Mouse (Mus musculus): ENCODE results near the gene Pde3a. TPM values are rescaled to one million over a fixed set of nuclear protein-coding genes. Genes with fewer than 3 reads are reported as not detected.

Pde3a gene
- polyA plus RNA-seq, 1 experiment from 2014 or later: 1.0 TPM

- Histone ChIP-seq H3K4me3 (replicated peaks) (no peak overlapping the region), H3K9ac (no peak overlapping the region), H3K4me2 (no peak overlapping the region), H3K27me3 (no peaks in the 10 kb centered on the region), H3K4me1 (replicated peaks) (no peaks in the 10 kb centered on the region), H3K36me3 (replicated peaks) (no peaks in the 10 kb centered on the region), H3K27ac (replicated peaks) (no peak overlapping the region), H3K9me3 (replicated peaks) (no peaks in the 10 kb centered on the region)
- no peak for ATAC-seq (ENCODE audit: insufficient read depth)
- WGBS (ENCODE audit: insufficient replicate concordance): 69% methylated on average over 5 of the region's 5 CpGs
Observed at GRCm38 (mm10) chr6:141268871-141269270, 19.8 kb downstream of the Pde3a start.

GRCm38 (mm10) chr6:141271133-141271532 is 22.1 kb downstream of the Pde3a start:
- Histone ChIP-seq H3K9me3 (replicated peaks) (no peaks in the 10 kb centered on the region), H3K27me3 (no peaks in the 10 kb centered on the region), H3K27ac (replicated peaks) (no peak overlapping the region), H3K4me2 (no peak overlapping the region), H3K4me1 (replicated peaks) (no peaks in the 10 kb centered on the region), H3K9ac (no peak overlapping the region), H3K4me3 (replicated peaks) (no peak overlapping the region), H3K36me3 (replicated peaks) (no peaks in the 10 kb centered on the region)
- 55% methylated on average over 5 of the region's 5 CpGs for WGBS (ENCODE audit: insufficient replicate concordance)
- ATAC-seq (ENCODE audit: insufficient read depth): no peak

- H3K4me1 ChIP-seq (replicated peaks): no peaks in the 10 kb centered on the region
- no peak overlapping the region for H3K9ac ChIP-seq
- no peaks in the 10 kb centered on the region for H3K36me3 ChIP-seq (replicated peaks)
- no peak overlapping the region for H3K27ac ChIP-seq (replicated peaks)
- H3K4me2 ChIP-seq: no peak overlapping the region
- no peak overlapping the region for H3K4me3 ChIP-seq (replicated peaks)
- 59% methylated on average over 3 of the region's 3 CpGs for WGBS (ENCODE audit: insufficient replicate concordance)
- H3K9me3 ChIP-seq (replicated peaks): no peaks in the 10 kb centered on the region
- no peak for ATAC-seq (ENCODE audit: insufficient read depth)
- no peaks in the 10 kb centered on the region for H3K27me3 ChIP-seq
Observed at GRCm38 (mm10) chr6:141271579-141271978, 22.5 kb downstream of the Pde3a start.

- no peak overlapping the region for H3K4me3 ChIP-seq (replicated peaks)
- H3K4me2 ChIP-seq: no peak overlapping the region
- no peak overlapping the region for H3K9ac ChIP-seq
- ATAC-seq (ENCODE audit: insufficient read depth): no peak
- H3K27me3 ChIP-seq: no peaks in the 10 kb centered on the region
- no peak overlapping the region for H3K27ac ChIP-seq (replicated peaks)
- no peaks in the 10 kb centered on the region for H3K36me3 ChIP-seq (replicated peaks)
- H3K4me1 ChIP-seq (replicated peaks): no peaks in the 10 kb centered on the region
- WGBS (ENCODE audit: insufficient replicate concordance): 52% methylated on average over 6 of the region's 6 CpGs
- no peaks in the 10 kb centered on the region for H3K9me3 ChIP-seq (replicated peaks)
Observed at GRCm38 (mm10) chr6:141273685-141274084, 24.6 kb downstream of the Pde3a start.

GRCm38 (mm10) chr6:141281685-141282084 is 32.6 kb downstream of the Pde3a start:
- ATAC-seq (ENCODE audit: insufficient read depth): no peak
- Histone ChIP-seq H3K9me3 (replicated peaks) (no peaks in the 10 kb centered on the region), H3K36me3 (replicated peaks) (no peaks in the 10 kb centered on the region), H3K27ac (replicated peaks) (no peak overlapping the region), H3K9ac (no peak overlapping the region), H3K4me2 (no peak overlapping the region), H3K4me3 (replicated peaks) (no peak overlapping the region), H3K27me3 (no peaks in the 10 kb centered on the region), H3K4me1 (replicated peaks) (no peaks in the 10 kb centered on the region)
- WGBS (ENCODE audit: insufficient replicate concordance): 46% methylated on average over 3 of the region's 3 CpGs

GRCm38 (mm10) chr6:141282796-141283195 is 33.7 kb downstream of the Pde3a start:
- Histone ChIP-seq H3K9me3 (replicated peaks) (no peaks in the 10 kb centered on the region), H3K9ac (no peak overlapping the region), H3K4me3 (replicated peaks) (no peak overlapping the region), H3K27me3 (no peaks in the 10 kb centered on the region), H3K36me3 (replicated peaks) (no peaks in the 10 kb centered on the region), H3K27ac (replicated peaks) (no peak overlapping the region), H3K4me2 (no peak overlapping the region), H3K4me1 (replicated peaks) (no peaks in the 10 kb centered on the region)
- ATAC-seq (ENCODE audit: insufficient read depth): no peak
- WGBS (ENCODE audit: insufficient replicate concordance): 62% methylated on average over 7 of the region's 7 CpGs

- WGBS (ENCODE audit: insufficient replicate concordance): 66% methylated on average over 2 of the region's 2 CpGs
- Histone ChIP-seq H3K9me3 (replicated peaks) (no peaks in the 10 kb centered on the region), H3K27ac (replicated peaks) (no peak overlapping the region), H3K4me2 (no peak overlapping the region), H3K4me3 (replicated peaks) (no peak overlapping the region), H3K36me3 (replicated peaks) (no peaks in the 10 kb centered on the region), H3K4me1 (replicated peaks) (no peaks in the 10 kb centered on the region), H3K9ac (no peak overlapping the region), H3K27me3 (no peaks in the 10 kb centered on the region)
- no peak for ATAC-seq (ENCODE audit: insufficient read depth)
Observed at GRCm38 (mm10) chr6:141291195-141291594, 42.1 kb downstream of the Pde3a start.

GRCm38 (mm10) chr6:141292826-141293459 is 43.9 kb downstream of the Pde3a start:
- Histone ChIP-seq H3K4me2 (no peak overlapping the region), H3K27ac (replicated peaks) (no peak overlapping the region), H3K27me3 (no peaks in the 10 kb centered on the region), H3K4me1 (replicated peaks) (no peaks in the 10 kb centered on the region), H3K36me3 (replicated peaks) (no peaks in the 10 kb centered on the region), H3K9ac (no peak overlapping the region), H3K4me3 (replicated peaks) (no peak overlapping the region), H3K9me3 (replicated peaks) (no peaks in the 10 kb centered on the region)
- ATAC-seq (ENCODE audit: insufficient read depth): no peak
- WGBS (ENCODE audit: insufficient replicate concordance): 72% methylated on average over 10 of the region's 10 CpGs

GRCm38 (mm10) chr6:141293460-141293853 is 44.4 kb downstream of the Pde3a start:
- no peaks in the 10 kb centered on the region for H3K27me3 ChIP-seq
- no peaks in the 10 kb centered on the region for H3K36me3 ChIP-seq (replicated peaks)
- H3K4me2 ChIP-seq: no peak overlapping the region
- no peaks in the 10 kb centered on the region for H3K4me1 ChIP-seq (replicated peaks)
- H3K27ac ChIP-seq (replicated peaks): no peak overlapping the region
- H3K9ac ChIP-seq: no peak overlapping the region
- no peak overlapping the region for H3K4me3 ChIP-seq (replicated peaks)
- no peaks in the 10 kb centered on the region for H3K9me3 ChIP-seq (replicated peaks)
- 54% methylated on average over 2 of the region's 2 CpGs for WGBS (ENCODE audit: insufficient replicate concordance)
- no peak for ATAC-seq (ENCODE audit: insufficient read depth)

GRCm38 (mm10) chr6:141295264-141295663 is 46.2 kb downstream of the Pde3a start:
- Histone ChIP-seq H3K4me1 (replicated peaks) (no peaks in the 10 kb centered on the region), H3K27ac (replicated peaks) (no peak overlapping the region), H3K9me3 (replicated peaks) (no peaks in the 10 kb centered on the region), H3K27me3 (no peaks in the 10 kb centered on the region), H3K4me3 (replicated peaks) (no peak overlapping the region), H3K36me3 (replicated peaks) (no peaks in the 10 kb centered on the region), H3K4me2 (no peak overlapping the region), H3K9ac (no peak overlapping the region)
- 16% methylated on average over 3 of the region's 3 CpGs for WGBS (ENCODE audit: insufficient replicate concordance)
- ATAC-seq (ENCODE audit: insufficient read depth): no peak

- H3K36me3 ChIP-seq (replicated peaks): no peaks in the 10 kb centered on the region
- no peak overlapping the region for H3K27ac ChIP-seq (replicated peaks)
- H3K9me3 ChIP-seq (replicated peaks): no peaks in the 10 kb centered on the region
- H3K9ac ChIP-seq: no peak overlapping the region
- no peaks in the 10 kb centered on the region for H3K4me1 ChIP-seq (replicated peaks)
- H3K4me2 ChIP-seq: no peak overlapping the region
- WGBS (ENCODE audit: insufficient replicate concordance): 74% methylated on average over 14 of the region's 14 CpGs
- H3K4me3 ChIP-seq (replicated peaks): no peak overlapping the region
- H3K27me3 ChIP-seq: no peaks in the 10 kb centered on the region
- ATAC-seq (ENCODE audit: insufficient read depth): no peak
Observed at GRCm38 (mm10) chr6:141301750-141302748, 53.0 kb downstream of the Pde3a start.
